Mouse (Mus musculus): ENCODE data around the gene Uncx. TPM values are rescaled to one million over a fixed set of nuclear protein-coding genes. Genes with fewer than 3 reads are reported as not detected.
A peak's percentile ranks its signal among the peaks of the same experiment; 100 is the strongest.

The Uncx gene
- polyA plus RNA-seq, 1 experiment from 2014 or later, result 58.7 TPM

DNA sequence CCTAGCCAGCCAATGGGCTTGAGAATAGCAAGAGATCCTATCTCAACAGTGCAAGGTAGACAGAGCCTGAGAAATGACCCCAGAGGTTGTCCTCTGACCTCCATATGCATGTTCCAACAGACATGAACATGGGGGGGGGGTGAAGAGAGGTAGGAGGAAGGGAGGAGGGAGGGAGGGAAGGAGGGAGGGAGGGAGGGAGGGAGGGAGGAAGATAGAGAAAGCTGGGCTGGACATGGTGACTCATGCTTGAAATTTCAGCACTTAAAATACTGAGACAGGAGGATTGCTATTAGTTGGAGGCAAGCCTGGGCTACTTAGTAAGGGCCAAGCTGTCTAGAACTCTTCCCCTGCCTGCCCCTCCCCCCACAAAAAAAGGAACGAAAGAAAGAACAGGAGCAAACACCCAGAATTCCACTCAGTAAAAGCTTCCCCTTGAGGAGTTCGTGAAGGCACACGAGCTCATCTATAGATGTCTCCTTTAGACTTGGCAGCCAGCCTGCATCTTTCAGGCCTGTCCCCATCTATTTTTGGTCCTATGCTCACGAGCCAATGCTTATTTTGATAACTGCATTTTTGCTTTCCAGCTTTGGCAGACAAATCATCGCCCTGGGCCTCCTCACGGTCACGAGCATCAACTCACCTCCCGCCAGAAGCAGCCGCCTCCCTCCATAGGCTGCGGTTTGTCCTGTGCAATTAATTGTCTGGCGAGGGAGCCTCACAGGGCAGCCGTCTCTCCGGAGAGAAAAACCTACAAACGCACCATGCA, 23.0 kb upstream of the Uncx start:
- WGBS, result 57% methylated on average over 14 of the region's 14 CpGs
- Histone ChIP-seq H3K36me3 (no peaks in the 10 kb centered on the region), H3K4me2 (replicated peaks) (no peak overlapping the region), H3K4me1 (replicated peaks) (peaks cover 4% of the 10 kb centered on the region; the same call in 1 of the 2 replicates), H3K9me3 (no peaks in the 10 kb centered on the region), H3K9ac (replicated peaks) (no peak overlapping the region), H3K27ac (no peak overlapping the region), H3K27me3 (peaks cover 20% of the 10 kb centered on the region), H3K4me3 (replicated peaks) (no peak overlapping the region)
- ATAC-seq, result no peak

DNA sequence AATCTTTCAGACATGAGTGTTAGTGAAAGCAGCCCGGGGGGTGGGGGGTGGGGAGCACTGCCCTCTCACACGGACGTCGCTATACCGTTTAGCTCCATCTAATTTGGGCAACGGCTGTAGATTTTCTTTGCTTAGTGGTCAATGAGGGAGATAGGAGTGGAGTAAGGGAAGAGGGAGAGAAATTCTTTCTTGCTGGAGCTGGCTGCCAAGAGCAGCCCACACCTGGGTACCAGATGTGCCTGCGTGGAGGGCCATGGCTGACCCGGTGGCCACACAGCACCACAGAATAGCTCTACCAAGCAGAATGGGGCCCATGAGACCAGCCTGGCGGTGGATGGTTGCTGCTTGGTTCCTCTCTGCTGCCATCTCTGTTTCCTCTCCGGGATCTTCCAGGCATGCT, 21.3 kb upstream of the Uncx start:
- H3K36me3 ChIP-seq, result no peaks in the 10 kb centered on the region
- WGBS, result 81% methylated on average over 10 of the region's 10 CpGs
- no peak for ATAC-seq
- H3K4me1 ChIP-seq (replicated peaks), result no peaks in the 10 kb centered on the region
- no peak overlapping the region for H3K4me2 ChIP-seq (replicated peaks)
- H3K27me3 ChIP-seq, result peaks cover 28% of the 10 kb centered on the region
- no peaks in the 10 kb centered on the region for H3K9me3 ChIP-seq
- no peak overlapping the region for H3K4me3 ChIP-seq (replicated peaks)
- no peak overlapping the region for H3K27ac ChIP-seq
- H3K9ac ChIP-seq (replicated peaks), result no peak overlapping the region

DNA sequence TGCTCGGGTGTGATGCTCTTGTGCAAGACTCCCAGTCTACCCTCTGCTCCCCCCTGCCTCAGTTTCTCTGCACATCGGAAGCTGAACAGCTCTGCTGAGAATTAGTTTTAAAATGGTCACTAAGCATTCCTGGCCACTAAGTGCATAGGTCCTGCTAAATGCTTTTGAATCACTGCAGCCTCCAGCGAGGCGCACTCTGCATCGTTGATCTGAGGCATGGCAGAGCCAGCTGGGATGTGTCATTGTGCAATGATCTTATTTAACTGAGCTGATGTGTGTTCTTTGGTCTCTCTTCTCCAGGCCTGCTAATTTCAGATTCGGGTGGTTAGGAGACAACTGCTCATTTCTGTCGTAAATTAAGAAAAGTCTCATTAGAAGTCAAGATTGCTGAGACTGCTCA, 14.4 kb upstream of the Uncx start:
- ATAC-seq, result no peak
- Histone ChIP-seq H3K9me3 (no peaks in the 10 kb centered on the region), H3K4me2 (replicated peaks) (no peak overlapping the region), H3K36me3 (no peaks in the 10 kb centered on the region), H3K9ac (replicated peaks) (no peak overlapping the region), H3K4me3 (replicated peaks) (no peak overlapping the region), H3K27ac (no peak overlapping the region), H3K4me1 (replicated peaks) (peaks cover 11% of the 10 kb centered on the region), H3K27me3 (peaks cover 72% of the 10 kb centered on the region)
- WGBS, result 64% methylated on average over 7 of the region's 7 CpGs

DNA sequence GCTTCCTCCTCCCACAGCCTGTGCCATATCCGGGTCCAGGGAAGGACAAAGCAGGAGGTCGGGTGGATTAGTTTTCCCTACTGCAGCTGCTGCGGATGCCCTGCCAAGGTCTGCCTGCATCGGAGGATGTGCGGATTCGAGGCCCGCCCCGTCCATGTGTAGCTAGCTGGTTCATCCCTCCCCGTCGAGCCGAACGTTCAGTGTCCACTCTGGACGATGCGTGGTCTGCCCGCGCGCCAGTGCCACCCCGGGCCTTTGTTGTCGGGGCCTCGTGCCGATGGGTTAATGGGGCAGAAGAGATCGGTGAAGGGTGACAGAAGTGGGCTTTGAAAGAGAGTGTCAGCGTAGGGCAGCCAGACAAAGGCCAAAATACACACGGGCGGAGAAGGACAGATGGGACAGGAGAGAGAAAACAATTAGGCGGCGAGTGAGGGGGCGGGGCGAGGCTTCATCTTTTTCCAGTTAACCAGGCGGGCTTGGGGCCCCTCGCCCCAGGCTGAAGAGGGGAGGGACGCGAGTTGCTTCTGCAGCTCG, 7.8 kb upstream of the Uncx start:
- H3K27me3 ChIP-seq, result peaks cover 80% of the 10 kb centered on the region
- no peaks in the 10 kb centered on the region for H3K9me3 ChIP-seq
- no peak overlapping the region for H3K4me3 ChIP-seq (replicated peaks)
- WGBS, result under 1% methylated on average over 34 of the region's 34 CpGs
- ATAC-seq, result peak; percentile 56
- peak overlapping the region; percentile 77 for H3K27ac ChIP-seq
- peak overlapping the region; percentile 22 for H3K4me2 ChIP-seq (replicated peaks)
- H3K9ac ChIP-seq (replicated peaks), result 0 out of 2 replicates have a peak overlapping the region, but pooled peaks have one; percentile 1
- H3K4me1 ChIP-seq (replicated peaks), result peaks cover 53% of the 10 kb centered on the region
- no peaks in the 10 kb centered on the region for H3K36me3 ChIP-seq

DNA sequence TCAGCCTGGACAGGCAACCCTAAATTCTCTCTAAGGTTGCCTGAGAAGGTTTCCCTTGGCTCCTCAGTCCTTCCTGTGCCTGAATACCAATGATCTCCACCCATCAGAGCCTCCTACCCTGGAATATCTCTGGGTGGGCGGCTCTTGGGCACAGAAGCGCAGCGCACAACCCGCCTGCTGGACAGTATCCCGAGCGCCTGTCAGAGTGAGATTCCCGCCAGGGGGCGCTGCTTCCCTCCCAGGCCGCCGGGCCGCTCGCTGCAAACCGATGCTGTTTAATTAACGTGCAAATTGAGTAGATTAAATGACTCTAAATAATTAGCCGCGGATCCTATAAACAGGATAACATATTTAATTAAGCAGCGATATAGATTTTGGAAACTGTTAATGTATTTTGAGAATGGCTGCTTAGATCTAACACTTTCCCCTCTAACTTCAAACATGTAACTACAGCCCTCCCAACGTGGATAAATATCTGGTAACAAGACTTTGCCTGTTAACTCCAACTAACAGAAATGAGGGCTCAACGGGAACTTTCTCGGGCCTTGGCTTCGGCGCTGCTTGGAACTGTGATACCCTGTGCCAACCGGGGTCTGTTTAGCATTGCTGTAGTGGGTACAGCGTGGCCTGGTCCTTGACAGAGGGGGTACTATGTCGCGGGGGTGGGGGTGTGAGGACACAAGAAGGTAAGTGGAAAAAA, 6.9 kb upstream of the Uncx start:
- Histone ChIP-seq H3K4me3 (replicated peaks) (no peak overlapping the region), H3K27ac (peak overlapping the region; percentile 84), H3K27me3 (peaks cover 82% of the 10 kb centered on the region), H3K4me2 (replicated peaks) (peak overlapping the region; percentile 26), H3K9me3 (no peaks in the 10 kb centered on the region), H3K9ac (replicated peaks) (0 out of 2 replicates have a peak overlapping the region, but pooled peaks have one; percentile 1), H3K36me3 (no peaks in the 10 kb centered on the region), H3K4me1 (replicated peaks) (peaks cover 62% of the 10 kb centered on the region)
- peak; percentile 25; the same call in 1 of the 2 replicates for ATAC-seq
- under 1% methylated on average over 26 of the region's 26 CpGs for WGBS

DNA sequence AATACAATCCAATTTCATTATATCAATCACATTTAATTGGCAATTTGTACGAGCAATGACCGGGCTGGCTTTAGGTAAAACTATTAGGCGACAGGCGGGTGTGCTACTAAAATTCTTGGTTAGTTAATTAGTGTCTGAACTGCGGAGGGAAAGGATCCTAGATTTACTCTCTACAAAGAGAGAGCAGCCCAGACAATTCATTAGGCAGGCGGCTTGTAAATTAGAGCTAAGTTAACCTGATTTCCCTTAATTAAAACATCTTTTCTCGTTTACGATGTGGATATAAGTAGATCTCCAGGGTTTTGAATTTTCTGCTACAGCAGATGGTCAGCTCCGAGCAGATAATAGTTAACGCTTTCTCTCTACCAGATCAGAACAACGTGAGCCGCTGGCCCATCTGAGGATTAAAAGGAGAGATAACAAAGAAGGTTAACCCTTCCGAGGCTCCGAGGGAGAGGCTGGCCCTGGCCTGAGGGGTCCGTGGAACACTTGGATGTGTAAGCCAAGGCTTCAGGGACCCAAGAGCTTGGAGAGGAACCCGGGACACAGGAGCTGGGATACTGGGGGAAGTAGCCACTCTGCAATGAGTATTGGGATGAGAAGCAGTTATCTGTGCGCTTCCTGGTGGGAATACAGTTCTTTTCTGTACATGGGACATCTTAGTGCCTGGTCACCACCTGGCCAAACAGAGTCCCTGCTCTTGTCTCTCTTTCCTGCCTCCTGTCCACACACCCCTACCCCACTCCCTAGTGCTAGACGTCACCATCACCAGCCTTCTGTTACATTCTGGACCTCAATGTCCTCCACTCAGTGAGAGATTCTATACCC, 6.2 kb upstream of the Uncx start:
- Histone ChIP-seq H3K4me1 (replicated peaks) (peaks cover 62% of the 10 kb centered on the region), H3K4me3 (replicated peaks) (no peak overlapping the region), H3K36me3 (no peaks in the 10 kb centered on the region), H3K9me3 (no peaks in the 10 kb centered on the region), H3K27me3 (peaks cover 83% of the 10 kb centered on the region), H3K4me2 (replicated peaks) (peak overlapping the region; percentile 26), H3K9ac (replicated peaks) (no peak overlapping the region), H3K27ac (peak overlapping the region; percentile 84)
- WGBS, result 2% methylated on average over 18 of the region's 18 CpGs
- ATAC-seq, result 0 out of 2 replicates have a peak, but pooled peaks have one; percentile 15

DNA sequence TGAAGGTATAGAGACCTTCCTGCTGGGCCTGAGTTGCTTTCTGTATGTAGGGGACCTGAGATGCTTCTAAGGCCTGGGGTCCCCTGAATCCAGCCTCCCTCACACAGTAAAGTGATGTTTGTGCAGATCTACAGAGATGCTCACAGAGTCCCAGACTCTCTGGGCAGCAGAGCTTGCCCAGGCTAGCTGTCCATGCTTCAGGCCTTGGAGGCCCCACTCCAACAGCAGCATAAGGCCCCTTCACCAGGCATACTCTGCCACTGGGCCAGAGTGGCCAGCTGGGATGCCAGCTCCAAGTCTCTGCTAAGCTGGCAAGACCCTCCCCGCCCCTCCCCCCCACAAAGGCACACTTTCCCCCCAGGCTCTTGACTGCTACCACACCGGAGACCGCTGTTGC, 5.6 kb upstream of the Uncx start:
- peaks cover 83% of the 10 kb centered on the region for H3K27me3 ChIP-seq

DNA sequence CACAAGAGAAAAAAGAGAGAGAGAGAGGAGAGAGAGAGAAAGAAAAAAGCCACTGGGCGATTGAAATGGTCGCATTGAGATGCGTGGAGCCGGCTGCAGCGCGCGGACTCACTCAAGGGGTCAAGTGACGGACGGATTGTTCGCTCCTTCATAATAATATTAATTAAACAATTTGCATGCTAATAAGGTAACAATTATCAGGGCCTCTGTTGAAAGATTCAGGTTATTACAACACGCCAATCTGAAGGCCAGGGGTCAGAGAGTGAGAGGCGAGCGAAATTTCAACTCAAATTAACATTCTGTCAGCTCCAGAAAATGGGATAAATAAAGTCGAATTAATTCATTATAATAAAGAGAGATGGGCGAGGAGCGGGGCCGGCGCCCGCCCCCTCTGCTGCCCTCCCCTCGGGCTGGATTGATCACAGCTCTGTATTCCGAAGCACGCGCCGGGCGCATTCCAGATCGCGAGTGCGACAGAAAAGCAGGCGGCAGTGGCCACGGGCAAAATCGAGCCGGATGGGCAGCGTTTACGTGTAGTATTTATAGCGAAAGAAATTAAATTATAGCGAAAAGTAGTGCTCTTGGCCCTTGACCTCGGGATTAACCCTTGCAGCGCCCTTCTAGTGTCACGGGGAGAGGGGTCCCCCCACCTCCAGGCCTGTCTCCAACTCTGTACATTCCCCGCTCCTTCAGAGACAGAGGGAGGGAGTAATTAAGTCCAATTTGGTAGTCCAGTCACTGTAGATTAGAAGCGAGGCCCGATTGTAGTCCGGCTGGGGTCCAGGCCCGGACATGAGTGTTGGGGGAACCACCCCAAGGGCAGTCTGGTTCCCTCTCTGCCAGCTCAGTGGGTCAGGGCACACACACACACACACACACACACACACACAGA, 1.9 kb upstream of the Uncx start:
- H3K9ac ChIP-seq (replicated peaks), result peak overlapping the region; percentile 32; the same call in 1 of the 2 replicates

More for the DNA sequence above, 5.6 kb upstream of the Uncx start:
- Histone ChIP-seq H3K4me1 (replicated peaks) (peaks cover 63% of the 10 kb centered on the region), H3K27ac (peak overlapping the region; percentile 84), H3K9ac (replicated peaks) (no peak overlapping the region), H3K4me3 (replicated peaks) (no peak overlapping the region), H3K36me3 (no peaks in the 10 kb centered on the region), H3K9me3 (no peaks in the 10 kb centered on the region), H3K4me2 (replicated peaks) (peak overlapping the region; percentile 13; the same call in 1 of the 2 replicates)
- ATAC-seq, result no peak
- WGBS, result 11% methylated on average over 3 of the region's 3 CpGs

DNA sequence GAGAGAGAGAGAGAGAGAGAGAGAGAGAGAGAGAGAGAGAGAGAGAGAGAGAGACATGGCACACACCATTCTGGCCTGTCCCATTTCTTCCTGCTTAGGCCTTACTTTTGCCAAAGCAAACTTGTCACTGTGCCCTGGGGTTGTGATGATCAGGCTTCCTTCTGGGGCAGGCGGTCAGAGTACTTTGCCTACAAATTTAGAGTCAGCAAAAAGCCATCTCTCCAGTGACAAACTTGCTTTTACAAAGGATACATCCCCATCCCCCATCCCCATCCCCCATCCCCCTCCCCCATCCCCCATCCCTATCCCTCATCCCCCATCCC, 1.3 kb upstream of the Uncx start:
- Histone ChIP-seq H3K4me3 (replicated peaks) (no peak overlapping the region), H3K36me3 (no peaks in the 10 kb centered on the region), H3K27me3 (peaks cover 88% of the 10 kb centered on the region), H3K27ac (peak overlapping the region; percentile 95), H3K4me2 (replicated peaks) (peak overlapping the region; percentile 49), H3K9me3 (no peaks in the 10 kb centered on the region), H3K9ac (replicated peaks) (no peak overlapping the region), H3K4me1 (replicated peaks) (peaks cover 60% of the 10 kb centered on the region)
- whole genome bisulfite sequencing, result 7% methylated on average over 1 of the region's 1 CpGs
- no peak for ATAC-seq

More for the DNA sequence above, 1.9 kb upstream of the Uncx start:
- H3K27ac ChIP-seq, result peak overlapping the region; percentile 95
- ATAC-seq, result no peak
- no peaks in the 10 kb centered on the region for H3K9me3 ChIP-seq
- WGBS, result under 1% methylated on average over 44 of the region's 44 CpGs
- H3K27me3 ChIP-seq, result peaks cover 86% of the 10 kb centered on the region
- H3K4me2 ChIP-seq (replicated peaks), result peak overlapping the region; percentile 49
- H3K4me3 ChIP-seq (replicated peaks), result peak overlapping the region; percentile 27
- peaks cover 62% of the 10 kb centered on the region for H3K4me1 ChIP-seq (replicated peaks)
- no peaks in the 10 kb centered on the region for H3K36me3 ChIP-seq

DNA sequence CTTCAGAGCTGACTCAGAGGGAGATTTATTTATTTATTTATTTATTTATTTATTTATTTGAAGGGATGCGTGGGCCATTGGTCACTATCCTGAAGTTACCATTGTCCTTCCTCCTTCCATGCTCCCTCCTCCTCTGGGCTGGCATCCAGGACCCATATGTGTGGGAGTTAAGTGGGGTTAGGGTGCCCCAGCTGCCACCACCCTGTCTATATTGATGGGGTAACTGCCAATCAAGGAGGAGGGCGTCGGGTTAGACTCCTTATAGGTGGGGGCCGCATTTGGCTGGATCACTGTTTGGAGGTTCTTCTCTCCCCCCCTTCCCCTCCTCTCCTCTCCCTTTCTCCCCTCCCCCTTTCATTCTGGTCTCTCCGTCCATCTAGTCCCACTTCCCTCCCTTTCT, 738 bp upstream of the Uncx start:
- Histone ChIP-seq H3K36me3 (peaks cover 4% of the 10 kb centered on the region; the same call in 1 of the 2 replicates), H3K4me2 (replicated peaks) (peak overlapping the region; percentile 55), H3K9ac (replicated peaks) (peak overlapping the region; percentile 87; the same call in 1 of the 2 replicates), H3K4me3 (replicated peaks) (peak overlapping the region; percentile 58), H3K4me1 (replicated peaks) (peaks cover 60% of the 10 kb centered on the region), H3K27me3 (peaks cover 88% of the 10 kb centered on the region), H3K27ac (peak overlapping the region; percentile 95), H3K9me3 (no peaks in the 10 kb centered on the region)
- WGBS, result 2% methylated on average over 5 of the region's 5 CpGs
- no peak for ATAC-seq

All from midbrain, embryonic 13.5 days (tissue).